Mouse (Mus musculus): ENCODE results near the gene Lars2.

The Lars2 gene

GRCm38 (mm10) chr9:123507380-123507779 is 140.7 kb downstream of the Lars2 start:
- DNase-seq (ENCODE audit: low spot score), result no peak

GRCm38 (mm10) chr9:123508986-123509385 is 142.3 kb downstream of the Lars2 start:
- DNase-seq (ENCODE audit: low spot score), result no peak

- DNase-seq (ENCODE audit: low spot score), result no peak
Measured at GRCm38 (mm10) chr9:123509638-123510604, 143.2 kb downstream of the Lars2 start.

- DNase-seq (ENCODE audit: low spot score), result no peak
Measured at GRCm38 (mm10) chr9:123510926-123511325, 144.2 kb downstream of the Lars2 start.
